Mouse (Mus musculus): ENCODE results near the gene Pitpna.

DNA sequence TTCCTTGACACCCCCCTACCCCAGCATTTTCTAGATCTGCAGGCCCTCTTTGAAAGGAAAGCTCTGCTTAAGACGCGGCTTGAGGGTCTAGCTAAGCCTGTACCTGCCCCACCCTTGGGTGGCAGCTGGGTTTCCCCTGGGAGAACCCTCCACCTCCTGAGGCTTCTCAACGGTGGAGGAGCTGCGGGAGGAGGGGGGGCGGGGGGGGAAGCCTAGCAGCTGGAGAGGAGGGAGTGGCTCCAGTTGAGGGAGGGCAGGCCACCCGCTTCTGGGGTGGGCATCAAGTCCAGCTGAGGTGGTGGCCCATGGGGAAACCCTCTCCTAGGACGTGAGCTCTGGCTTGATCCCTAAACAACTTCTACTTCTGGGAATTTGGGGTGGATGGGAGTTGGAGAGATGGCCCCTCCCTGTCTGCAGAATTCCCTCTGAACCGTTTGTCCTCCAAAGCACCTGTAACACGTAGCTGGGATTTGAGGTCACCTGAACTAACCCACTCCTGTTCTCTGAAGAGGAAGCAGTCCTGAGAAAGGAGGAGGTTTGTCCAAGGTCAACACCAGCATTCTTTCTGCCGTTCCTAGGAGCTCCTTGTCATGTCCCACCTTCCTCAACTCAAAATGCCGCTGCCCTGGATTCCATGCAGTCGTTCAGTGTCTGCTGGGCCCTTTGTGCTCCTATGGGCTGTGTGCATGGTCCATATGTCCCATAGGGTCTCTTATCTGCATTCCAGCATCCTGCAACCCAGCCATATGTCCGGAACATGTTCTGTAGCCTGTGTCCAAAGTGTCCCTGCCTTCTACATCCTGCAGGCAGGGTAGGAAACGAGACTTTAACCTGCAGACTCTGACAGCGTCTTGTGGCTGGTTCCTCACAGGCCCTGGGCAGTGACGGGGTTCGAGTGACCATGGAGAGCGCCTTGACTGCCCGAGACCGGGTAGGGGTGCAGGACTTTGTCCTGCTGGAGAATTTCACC lies 69.0 kb downstream of the Pitpna start:
- no peak for TF ChIP-seq CTCF (IDR thresholded peaks at IDR 0.05; ENCODE audit: control insufficient read depth, insufficient read depth, low read length)
- no peak for TF ChIP-seq POLR2A (IDR thresholded peaks at IDR 0.05; ENCODE audit: borderline replicate concordance, control insufficient read depth, low read depth, low read length)

Measured in bone marrow, adult 2 months (tissue).